Mouse (Mus musculus): ENCODE measurements around the gene Snx21. TPM values are rescaled to one million over a fixed set of nuclear protein-coding genes. Genes with fewer than 3 reads are reported as not detected.
A peak's percentile ranks its signal among the peaks of the same experiment; 100 is the strongest.

The Snx21 gene
- total RNA-seq, 1 experiment from 2014 or later = 50.0 TPM

GRCm38 (mm10) chr2:164770279-164770678 lies 15.3 kb upstream of the Snx21 start:
- DNase-seq = no peak

GRCm38 (mm10) chr2:164771123-164771522 lies 14.5 kb upstream of the Snx21 start:
- DNase-seq = no peak

GRCm38 (mm10) chr2:164773229-164773988 lies 12.2 kb upstream of the Snx21 start:
- DNase-seq = no peak

- DNase-seq = no peak
Observed at GRCm38 (mm10) chr2:164773989-164774364, 11.6 kb upstream of the Snx21 start.

GRCm38 (mm10) chr2:164776130-164776529 lies 9.5 kb upstream of the Snx21 start:
- no peak for DNase-seq

- DNase-seq = no peak
Observed at GRCm38 (mm10) chr2:164776801-164777200, 8.8 kb upstream of the Snx21 start.

- DNase-seq = no peak
Observed at GRCm38 (mm10) chr2:164777246-164778014, 8.2 kb upstream of the Snx21 start.

- no peak for DNase-seq
Observed at GRCm38 (mm10) chr2:164778015-164778287, 7.7 kb upstream of the Snx21 start.

- no peak for DNase-seq
Observed at GRCm38 (mm10) chr2:164778809-164779208, 6.8 kb upstream of the Snx21 start.

- no peak for DNase-seq
Observed at GRCm38 (mm10) chr2:164779481-164780086, 6.0 kb upstream of the Snx21 start, which contains the start of gene Tnnc2. TSS of gene Tnnc2 (minus strand) at chr2:164779967.

- DNase-seq = no peak
Observed at GRCm38 (mm10) chr2:164781876-164782275, 3.7 kb upstream of the Snx21 start.

GRCm38 (mm10) chr2:164783926-164784581 lies 1.6 kb upstream of the Snx21 start:
- no peak for DNase-seq

- DNase-seq = no peak
Observed at GRCm38 (mm10) chr2:164784869-164785420, 678 bp upstream of the Snx21 start.

- no peak for DNase-seq
Observed at GRCm38 (mm10) chr2:164786388-164786885, 814 bp downstream of the Snx21 start.

GRCm38 (mm10) chr2:164787032-164787431 lies 1.4 kb downstream of the Snx21 start:
- no peak for DNase-seq

GRCm38 (mm10) chr2:164787779-164788178 lies 2.2 kb downstream of the Snx21 start:
- DNase-seq = no peak

- DNase-seq = no peak
Observed at GRCm38 (mm10) chr2:164788411-164788810, 2.8 kb downstream of the Snx21 start.

GRCm38 (mm10) chr2:164790451-164790850 lies 4.8 kb downstream of the Snx21 start:
- no peak for DNase-seq

GRCm38 (mm10) chr2:164791841-164792261 lies 6.2 kb downstream of the Snx21 start:
- DNase-seq = no peak

GRCm38 (mm10) chr2:164792400-164793190 lies 7.0 kb downstream of the Snx21 start:
- DNase-seq = no peak

GRCm38 (mm10) chr2:164793236-164793635 lies 7.6 kb downstream of the Snx21 start:
- peak; percentile 54 for DNase-seq

All from adrenal gland, postnatal 25 days (tissue).